Mouse (Mus musculus) hindbrain, embryonic 12.5 days (tissue): ENCODE measurements around the gene Blzf1. TPM values are rescaled to one million over a fixed set of nuclear protein-coding genes. Genes with fewer than 3 reads are reported as not detected.

Source experiments
- ATAC-seq: fragments of 200-750 bp; cut with Nextera tagmentation; 2 replicates; pipeline ENCODE4 v1.8.0; 2017; ENCODE audit warnings: moderate TSS enrichment; ENCODE audit not compliant: low FRiP score
- H3K27ac ChIP-seq: fragments of 300-500 bp; sonication (generic); 2 replicates; pipeline ENCODE4 v1.5.1; 2016; ENCODE audit warnings: mild to moderate bottlenecking
- H3K27me3 ChIP-seq: fragments of 300-500 bp; sonication (generic); 2 replicates; pipeline ENCODE4 v1.6.1; 2016; ENCODE audit warnings: mild to moderate bottlenecking
- H3K36me3 ChIP-seq: fragments of 300-500 bp; sonication (generic); 2 replicates; pipeline ENCODE4 v1.6.1; 2016; ENCODE audit warnings: mild to moderate bottlenecking
- H3K4me1 ChIP-seq: fragments of 300-500 bp; sonication (generic); 2 replicates; pipeline ENCODE4 v1.6.1; 2016
- H3K4me2 ChIP-seq: fragments of 300-500 bp; sonication (generic); replicated peaks from 2 replicates; pipeline ENCODE4 v1.6.1; 2016; ENCODE audit warnings: mild to moderate bottlenecking
- H3K4me3 ChIP-seq: fragments of 300-500 bp; sonication (generic); 2 replicates; pipeline ENCODE4 v1.5.1; 2016; ENCODE audit warnings: mild to moderate bottlenecking
- H3K9ac ChIP-seq: fragments of 300-500 bp; sonication (generic); 2 replicates; pipeline ENCODE4 v1.6.1; 2016; ENCODE audit warnings: mild to moderate bottlenecking, moderate library complexity
- H3K9me3 ChIP-seq: fragments of 300-500 bp; sonication (generic); replicated peaks from 2 replicates; pipeline ENCODE4 v1.6.1; 2016; ENCODE audit warnings: mild to moderate bottlenecking
- WGBS: fragments of 180-500 bp; shearing (Covaris S2); methylation state at CpG from one replicate; pipeline ENCODE4 v1.1.7; 2016; 5-methylcytosine and 5-hydroxymethylcytosine counted together
- polyA plus RNA-seq: library from polyadenylated mRNA; unstranded; fragments of >200 nt; fragmentation: Nextera tagmentation; extraction: Ambion mirVana; gene quantifications from 2 replicates; pipeline ENCODE4 v1.2.1, GENCODE M21; 2016

Gene Blzf1
- 31.0 and 31.3 TPM in 2 replicates for polyA plus RNA-seq

DNA sequence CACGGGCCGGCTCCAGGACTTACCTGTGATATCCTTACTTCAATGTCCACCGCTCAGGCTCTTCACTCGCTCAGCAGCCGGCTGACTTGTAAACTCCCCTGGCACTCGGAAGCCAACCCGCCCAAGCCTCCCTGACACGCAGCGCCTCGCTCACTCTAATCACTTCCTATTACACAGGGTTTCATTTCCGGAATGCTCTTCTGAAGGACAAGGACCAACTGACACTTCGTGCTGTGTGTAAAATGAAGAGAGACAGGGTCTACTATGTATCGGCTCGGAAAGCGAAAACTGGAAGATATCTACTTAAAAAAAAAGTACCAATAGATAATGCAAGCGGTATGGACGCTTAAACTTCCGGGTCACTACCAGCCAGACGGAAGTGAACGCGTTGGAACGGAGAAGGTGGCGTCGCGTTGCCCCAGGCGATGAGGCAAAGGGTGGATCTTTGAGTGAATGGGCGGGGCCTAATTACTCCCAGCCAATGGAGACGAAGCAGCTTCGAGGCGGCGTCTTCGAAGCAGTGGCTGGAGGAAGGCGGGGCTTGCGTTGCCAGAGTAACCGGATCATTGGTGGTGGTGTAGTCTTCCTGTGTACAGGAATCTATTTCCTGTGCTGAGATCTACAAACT lies at the start of gene Blzf1:
Gene Blzf1, minus strand, starts transcription at position 366 of the 628 bp plus-strand sequence.
- peaks cover 9% of the 10 kb centered on the region for H3K36me3 ChIP-seq
- H3K27me3 ChIP-seq: no peaks in the 10 kb centered on the region
- H3K4me3 ChIP-seq: peak within 1 kb of the TSS; percentile 67
- peak; percentile 99 for ATAC-seq
- H3K9ac ChIP-seq: peak within 1 kb of the TSS; percentile 75
- H3K4me1 ChIP-seq: peaks cover 10% of the 10 kb centered on the region
- H3K27ac ChIP-seq: peak within 1 kb of the TSS; percentile 58
- peak within 1 kb of the TSS; percentile 77 for H3K4me2 ChIP-seq
- no peaks in the 10 kb centered on the region for H3K9me3 ChIP-seq
- WGBS: 1% methylated on average over 35 of the region's 35 CpGs

DNA sequence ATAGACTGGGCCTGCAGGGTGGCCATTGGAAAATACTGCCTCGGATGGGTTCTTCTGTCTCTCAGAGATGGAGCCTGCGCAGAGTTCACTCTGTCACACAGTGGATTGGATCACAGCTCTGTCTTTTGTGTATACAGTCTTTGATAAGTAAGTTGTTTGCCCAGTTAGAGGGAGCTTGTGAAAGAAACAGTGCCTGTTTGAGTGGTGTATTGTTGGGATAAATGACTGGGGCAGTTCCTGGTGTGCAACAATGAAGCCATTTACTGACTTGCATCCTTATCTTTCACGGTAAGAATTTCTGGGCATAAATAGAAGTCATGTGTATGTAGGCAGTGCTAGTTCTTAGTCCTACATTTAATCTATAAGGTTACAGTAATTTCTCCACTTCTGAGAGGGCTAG lies 46.2 kb upstream of the Blzf1 start:
- Histone ChIP-seq H3K9me3 (no peaks in the 10 kb centered on the region), H3K27me3 (no peaks in the 10 kb centered on the region), H3K36me3 (peaks cover 5% of the 10 kb centered on the region), H3K4me1 (0 out of 2 replicates have a peak, but pooled peaks cover 3% of the 10 kb centered on the region), H3K4me2 (no peak overlapping the region), H3K27ac (no peak overlapping the region), H3K9ac (peak overlapping the region; percentile 23; the same call in 1 of the 2 replicates), H3K4me3 (no peak overlapping the region)
- ATAC-seq: 0 out of 2 replicates have a peak, but pooled peaks have one; percentile 43
- 46% methylated on average over 3 of the region's 3 CpGs for WGBS

GRCm38 (mm10) chr1:164342161-164342560 lies 34.9 kb upstream of the Blzf1 start:
- no peak overlapping the region for H3K27ac ChIP-seq
- ATAC-seq: no peak
- H3K4me1 ChIP-seq: no peaks in the 10 kb centered on the region
- H3K4me2 ChIP-seq: no peak overlapping the region
- 89% methylated on average over 3 of the region's 3 CpGs for WGBS
- peaks cover 4% of the 10 kb centered on the region; the same call in 1 of the 2 replicates for H3K9me3 ChIP-seq
- H3K4me3 ChIP-seq: no peak overlapping the region
- no peak overlapping the region for H3K9ac ChIP-seq
- H3K36me3 ChIP-seq: peaks cover 18% of the 10 kb centered on the region
- H3K27me3 ChIP-seq: no peaks in the 10 kb centered on the region

- Histone ChIP-seq H3K27ac (no peak overlapping the region), H3K4me3 (no peak overlapping the region), H3K4me2 (no peak overlapping the region), H3K9me3 (no peaks in the 10 kb centered on the region), H3K9ac (no peak overlapping the region), H3K4me1 (no peaks in the 10 kb centered on the region), H3K27me3 (no peaks in the 10 kb centered on the region), H3K36me3 (peaks cover 25% of the 10 kb centered on the region)
- 95% methylated on average over 4 of the region's 4 CpGs for WGBS
- no peak for ATAC-seq
Measured at GRCm38 (mm10) chr1:164335846-164336245, 28.6 kb upstream of the Blzf1 start.

- no peak overlapping the region for H3K9ac ChIP-seq
- WGBS: 96% methylated on average over 3 of the region's 3 CpGs
- no peak overlapping the region for H3K4me2 ChIP-seq
- H3K27ac ChIP-seq: no peak overlapping the region
- no peaks in the 10 kb centered on the region for H3K27me3 ChIP-seq
- peaks cover 28% of the 10 kb centered on the region for H3K36me3 ChIP-seq
- no peak for ATAC-seq
- no peak overlapping the region for H3K4me3 ChIP-seq
- H3K9me3 ChIP-seq: no peaks in the 10 kb centered on the region
- H3K4me1 ChIP-seq: no peaks in the 10 kb centered on the region
Measured at GRCm38 (mm10) chr1:164335435-164335834, 28.1 kb upstream of the Blzf1 start.

- no peak for ATAC-seq
- H3K36me3 ChIP-seq: peaks cover 39% of the 10 kb centered on the region
- H3K9ac ChIP-seq: no peak overlapping the region
- no peaks in the 10 kb centered on the region for H3K4me1 ChIP-seq
- no peaks in the 10 kb centered on the region for H3K27me3 ChIP-seq
- H3K4me3 ChIP-seq: no peak overlapping the region
- H3K4me2 ChIP-seq: no peak overlapping the region
- H3K9me3 ChIP-seq: no peaks in the 10 kb centered on the region
- no peak overlapping the region for H3K27ac ChIP-seq
- 89% methylated on average over 11 of the region's 11 CpGs for WGBS
Measured at GRCm38 (mm10) chr1:164332559-164332958, 25.3 kb upstream of the Blzf1 start.

DNA sequence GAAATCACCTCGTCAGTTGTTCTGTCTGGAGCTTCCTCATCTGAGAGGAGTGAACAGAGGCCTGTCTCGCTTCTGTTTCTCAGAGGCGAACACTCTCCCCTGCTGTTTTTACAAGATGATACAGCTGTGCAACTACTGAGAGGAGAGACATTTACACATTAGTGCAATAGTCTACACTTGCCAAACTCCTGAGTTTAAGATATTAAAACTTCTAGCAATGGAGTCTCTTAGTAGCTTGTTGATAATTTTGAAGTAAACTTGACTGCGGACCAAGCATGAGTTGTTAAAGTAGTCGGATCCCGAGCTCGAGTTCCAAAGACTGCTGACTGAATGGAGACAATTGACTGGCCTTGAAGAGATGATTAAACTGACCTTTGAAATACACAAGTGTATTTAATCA lies 20.5 kb upstream of the Blzf1 start:
- H3K27me3 ChIP-seq: no peaks in the 10 kb centered on the region
- H3K4me3 ChIP-seq: no peak overlapping the region
- peaks cover 7% of the 10 kb centered on the region; the same call in 1 of the 2 replicates for H3K4me1 ChIP-seq
- H3K27ac ChIP-seq: no peak overlapping the region
- H3K9me3 ChIP-seq: no peaks in the 10 kb centered on the region
- H3K4me2 ChIP-seq: no peak overlapping the region
- peaks cover 26% of the 10 kb centered on the region; the same call in 1 of the 2 replicates for H3K36me3 ChIP-seq
- no peak for ATAC-seq
- no peak overlapping the region for H3K9ac ChIP-seq
- WGBS: 75% methylated on average over 7 of the region's 7 CpGs

DNA sequence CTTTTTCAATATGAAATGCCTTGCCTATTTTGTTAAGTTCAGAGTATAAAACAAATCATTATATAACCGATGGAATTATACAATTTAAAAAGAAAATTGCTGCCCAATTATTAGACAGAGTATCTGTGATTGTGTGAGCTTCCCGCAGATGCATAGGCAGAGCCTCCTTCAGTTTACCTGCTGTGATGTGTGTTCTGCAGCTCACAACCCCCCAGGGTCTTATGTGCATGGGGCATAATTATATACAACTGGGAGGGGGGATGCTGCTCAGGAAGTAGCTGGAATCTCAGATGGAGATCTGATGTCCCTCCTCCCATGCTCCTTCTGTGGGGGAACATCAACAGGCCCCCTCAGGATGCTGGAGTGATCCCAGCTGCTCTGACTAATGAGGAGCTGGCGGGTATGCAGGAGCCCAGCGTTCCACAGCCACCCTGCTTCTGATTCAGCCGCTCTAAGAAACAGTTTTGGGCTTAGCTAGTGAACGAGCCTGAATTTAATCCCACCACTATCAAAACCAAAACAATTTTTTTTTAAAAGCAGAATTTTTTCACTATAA lies 19.4 kb upstream of the Blzf1 start:
- Histone ChIP-seq H3K27me3 (no peaks in the 10 kb centered on the region), H3K4me3 (no peak overlapping the region), H3K27ac (no peak overlapping the region), H3K4me1 (peaks cover 7% of the 10 kb centered on the region; the same call in 1 of the 2 replicates), H3K9ac (no peak overlapping the region), H3K36me3 (peaks cover 23% of the 10 kb centered on the region; the same call in 1 of the 2 replicates), H3K9me3 (no peaks in the 10 kb centered on the region), H3K4me2 (no peak overlapping the region)
- peak; percentile 85 for ATAC-seq
- 57% methylated on average over 6 of the region's 6 CpGs for WGBS

- Histone ChIP-seq H3K9ac (no peak overlapping the region), H3K4me1 (peaks cover 7% of the 10 kb centered on the region; the same call in 1 of the 2 replicates), H3K9me3 (no peaks in the 10 kb centered on the region), H3K4me2 (no peak overlapping the region), H3K27me3 (no peaks in the 10 kb centered on the region), H3K36me3 (peaks cover 12% of the 10 kb centered on the region; the same call in 1 of the 2 replicates), H3K27ac (no peak overlapping the region), H3K4me3 (no peak overlapping the region)
- 89% methylated on average over 2 of the region's 2 CpGs for WGBS
- ATAC-seq: no peak
Measured at GRCm38 (mm10) chr1:164324878-164325277, 17.6 kb upstream of the Blzf1 start.

DNA sequence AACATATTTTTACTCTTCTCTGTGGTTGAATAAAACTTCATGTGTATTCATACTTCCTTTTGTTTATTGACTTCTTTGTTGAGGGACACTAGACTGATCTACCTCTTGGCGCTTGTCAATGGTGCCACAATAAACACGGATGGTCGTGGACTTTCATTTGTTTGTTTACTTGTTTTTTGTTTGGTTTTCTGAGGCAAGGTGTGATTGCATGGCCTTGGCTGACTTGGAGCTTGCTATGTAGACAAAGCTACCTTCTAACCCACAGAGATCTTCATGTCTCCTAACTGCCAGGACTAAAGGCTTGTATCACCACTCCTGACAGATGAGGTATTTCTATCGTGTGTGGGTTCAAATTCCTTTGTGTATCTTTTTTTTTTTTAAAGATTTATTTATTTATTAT lies 16.9 kb upstream of the Blzf1 start:
- no peak overlapping the region for H3K9ac ChIP-seq
- peaks cover 7% of the 10 kb centered on the region; the same call in 1 of the 2 replicates for H3K4me1 ChIP-seq
- no peaks in the 10 kb centered on the region for H3K9me3 ChIP-seq
- H3K4me2 ChIP-seq: no peak overlapping the region
- ATAC-seq: no peak
- H3K27ac ChIP-seq: no peak overlapping the region
- WGBS: 93% methylated on average over 4 of the region's 4 CpGs
- no peak overlapping the region for H3K4me3 ChIP-seq
- H3K36me3 ChIP-seq: peaks cover 11% of the 10 kb centered on the region; the same call in 1 of the 2 replicates
- H3K27me3 ChIP-seq: no peaks in the 10 kb centered on the region

DNA sequence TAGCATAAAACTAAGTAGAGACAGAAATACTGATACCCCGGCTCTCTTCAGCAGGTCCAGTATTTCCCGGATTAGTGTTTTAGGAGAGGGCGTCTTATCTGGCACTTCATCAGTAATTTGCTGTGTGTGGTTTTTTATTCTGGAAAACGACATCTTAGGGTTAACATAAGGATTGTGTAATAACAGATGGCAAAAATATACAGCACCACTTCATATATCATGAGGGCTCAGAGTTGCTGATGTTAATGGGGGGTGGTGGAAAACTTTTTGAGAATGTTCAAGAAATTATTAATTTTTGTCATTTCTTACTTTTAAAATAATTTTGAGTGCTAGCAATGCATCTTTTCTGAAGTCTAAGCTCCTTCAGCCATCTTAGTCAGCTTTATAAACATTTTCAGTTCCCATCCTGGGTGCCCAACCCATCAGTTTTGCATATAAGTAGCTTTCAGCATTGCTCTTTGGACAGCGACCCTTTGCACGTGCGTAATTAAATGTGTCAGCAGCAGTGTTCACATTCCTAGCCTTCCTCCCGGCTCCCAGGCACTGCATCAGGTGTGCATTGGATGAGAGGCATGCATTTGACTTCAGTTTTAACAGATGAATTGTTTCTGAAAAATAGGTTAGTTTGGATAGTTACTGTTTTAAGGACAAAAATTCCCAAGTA lies 15.8 kb upstream of the Blzf1 start:
- Histone ChIP-seq H3K4me2 (no peak overlapping the region), H3K27ac (no peak overlapping the region), H3K9ac (no peak overlapping the region), H3K27me3 (no peaks in the 10 kb centered on the region), H3K9me3 (no peaks in the 10 kb centered on the region), H3K4me3 (no peak overlapping the region), H3K4me1 (peaks cover 7% of the 10 kb centered on the region; the same call in 1 of the 2 replicates), H3K36me3 (0 out of 2 replicates have a peak, but pooled peaks cover 4% of the 10 kb centered on the region)
- WGBS: 88% methylated on average over 8 of the region's 8 CpGs
- ATAC-seq: no peak

GRCm38 (mm10) chr1:164321408-164321807 lies 14.1 kb upstream of the Blzf1 start:
- H3K9me3 ChIP-seq: no peaks in the 10 kb centered on the region
- H3K36me3 ChIP-seq: 0 out of 2 replicates have a peak, but pooled peaks cover 4% of the 10 kb centered on the region
- no peak overlapping the region for H3K4me2 ChIP-seq
- no peak overlapping the region for H3K9ac ChIP-seq
- H3K4me3 ChIP-seq: no peak overlapping the region
- H3K27ac ChIP-seq: no peak overlapping the region
- H3K27me3 ChIP-seq: no peaks in the 10 kb centered on the region
- H3K4me1 ChIP-seq: no peaks in the 10 kb centered on the region
- no peak for ATAC-seq
- 83% methylated on average over 10 of the region's 10 CpGs for WGBS
